Comparison of ENCODE assay signal across 13 mouse cellular contexts in the genomic region with DNA sequence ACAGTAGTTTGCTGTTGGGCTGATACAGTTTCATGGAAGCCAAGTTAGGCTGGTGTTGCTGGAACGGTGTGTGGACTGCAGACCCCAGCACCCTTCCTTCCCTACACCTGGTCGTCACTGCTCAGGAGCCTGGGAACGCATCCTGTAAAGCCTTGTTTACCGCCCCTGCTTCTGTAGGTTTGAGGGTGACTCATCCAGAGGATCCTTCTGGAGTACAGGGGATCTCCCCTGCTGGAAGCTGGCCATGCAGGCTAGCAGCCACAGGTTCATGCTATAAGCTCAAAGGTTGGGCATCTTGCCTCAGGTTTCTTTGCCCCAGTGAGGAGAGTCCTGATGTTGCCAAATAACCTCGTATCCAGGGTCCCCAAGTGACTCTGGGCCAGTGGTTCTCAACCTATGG.
DNase-seq lines count a peak whose midpoint lies in the region; ATAC-seq and TF ChIP-seq lines count a peak whose summit lies in the region.
"Had no signal": no experiment of that assay in that cellular context is flagged by ENCODE, and none has a peak within 500 bp of the region (broad histone marks: within the 10 kb centered on the region; RNA-seq: fewer than 3 reads in every experiment).

No protein-coding gene starts in this region.

- peaks cover 33% of the 10 kb centered on the region for H3K4me1 ChIP-seq in heart, embryonic 12.5 days (replicated peaks)
- H3K4me1 ChIP-seq in lung, embryonic 14.5 days (ENCODE audit: insufficient read depth) = no peaks in the 10 kb centered on the region
- peaks cover 36% of the 10 kb centered on the region for H3K4me1 ChIP-seq in forebrain, embryonic 13.5 days
- H3K4me1 ChIP-seq in stomach, embryonic 16.5 days (ENCODE audit: control insufficient read depth, insufficient read depth, low read length) = peaks cover 17% of the 10 kb centered on the region

- no peak overlapping the region for H3K4me3 ChIP-seq in heart, embryonic 12.5 days
- no peak overlapping the region for H3K4me3 ChIP-seq in lung, embryonic 14.5 days (ENCODE audit: low read depth, low read length)
- H3K4me3 ChIP-seq in forebrain, embryonic 13.5 days = no peak overlapping the region
- H3K4me3 ChIP-seq in stomach, embryonic 16.5 days (replicated peaks; ENCODE audit: low read length) = no peak overlapping the region
- H3K4me3 ChIP-seq: hindbrain, embryonic 12.5 days; layer of hippocampus, adult 2 months; limb, embryonic 15.5 days; lung, embryonic 15.5 days had no signal

- no peak overlapping the region for H3K9ac ChIP-seq in heart, embryonic 12.5 days
- H3K9ac ChIP-seq in lung, embryonic 14.5 days = no peak overlapping the region; the same call in 1 of the 2 replicates
- no peak overlapping the region for H3K9ac ChIP-seq in forebrain, embryonic 13.5 days
- no peak overlapping the region for H3K9ac ChIP-seq in stomach, embryonic 16.5 days (ENCODE audit: low read length)
- H3K9ac ChIP-seq: hindbrain, embryonic 12.5 days; limb, embryonic 15.5 days; lung, embryonic 15.5 days had no signal

- H3K27ac ChIP-seq in heart, embryonic 12.5 days (ENCODE audit: poor library complexity, severe bottlenecking) = peak overlapping the region; percentile 78
- no peak overlapping the region for H3K27ac ChIP-seq in lung, embryonic 14.5 days (ENCODE audit: low read depth)
- peak overlapping the region; percentile 63 for H3K27ac ChIP-seq in forebrain, embryonic 13.5 days
- peak overlapping the region; percentile 37; the same call in 1 of the 2 replicates for H3K27ac ChIP-seq in stomach, embryonic 16.5 days (ENCODE audit: low read length)
- H3K27ac ChIP-seq: hindbrain, embryonic 12.5 days; layer of hippocampus, adult 2 months; limb, embryonic 15.5 days; lung, embryonic 15.5 days had no signal

- WGBS in heart, embryonic 12.5 days = 69% methylated on average over 5 of the region's 5 CpGs
- 61% methylated on average over 5 of the region's 5 CpGs for WGBS in lung, embryonic 14.5 days
- WGBS in forebrain, embryonic 13.5 days = 81% methylated on average over 5 of the region's 5 CpGs
- WGBS in stomach, embryonic 16.5 days = 55% methylated on average over 5 of the region's 5 CpGs

- 0 out of 2 replicates have a peak, but pooled peaks have one; percentile 9 for ATAC-seq in heart, embryonic 12.5 days (ENCODE audit: insufficient number of reproducible peaks, low FRiP score)
- 0 out of 2 replicates have a peak, but pooled peaks have one; percentile 5 for ATAC-seq in lung, embryonic 14.5 days (ENCODE audit: insufficient read depth)
- peak; percentile 32; the same call in 1 of the 2 replicates for ATAC-seq in forebrain, embryonic 13.5 days
- no peak for ATAC-seq in stomach, embryonic 16.5 days (ENCODE audit: insufficient read depth, low FRiP score)

- TF ChIP-seq CTCF in lung, embryonic 14.5 days (IDR thresholded peaks at IDR 0.05; ENCODE audit: low read depth) = no peak

- peaks cover 15% of the 10 kb centered on the region for H3K27me3 ChIP-seq in heart, embryonic 12.5 days (replicated peaks)
- H3K27me3 ChIP-seq in lung, embryonic 14.5 days (ENCODE audit: insufficient read depth, low read length) = no peaks in the 10 kb centered on the region
- H3K27me3 ChIP-seq in forebrain, embryonic 13.5 days = no peaks in the 10 kb centered on the region
- H3K27me3 ChIP-seq in stomach, embryonic 16.5 days (ENCODE audit: control insufficient read depth, insufficient read depth, low read length) = no peaks in the 10 kb centered on the region
- H3K27me3 ChIP-seq: hindbrain, embryonic 12.5 days; limb, embryonic 15.5 days; lung, embryonic 15.5 days had no signal

- no peak for DNase-seq in heart, postnatal 14 days
- no peak for DNase-seq in lung, embryonic 14.5 days
- DNase-seq in lung, postnatal 36 days = no peak
- DNase-seq in left cerebral cortex, postnatal 25 days (ENCODE audit: low spot score in 2 of 2) = no peak
- DNase-seq: kidney, adult 9 months; right cerebral cortex, postnatal 25 days had no signal

- H3K36me3 ChIP-seq in heart, embryonic 12.5 days = no peaks in the 10 kb centered on the region
- no peaks in the 10 kb centered on the region for H3K36me3 ChIP-seq in lung, embryonic 14.5 days (ENCODE audit: insufficient read depth)
- H3K36me3 ChIP-seq in forebrain, embryonic 13.5 days (ENCODE audit: poor library complexity, severe bottlenecking) = no peaks in the 10 kb centered on the region
- no peaks in the 10 kb centered on the region for H3K36me3 ChIP-seq in stomach, embryonic 16.5 days (ENCODE audit: control insufficient read depth, insufficient read depth, low read length)
- H3K36me3 ChIP-seq: hindbrain, embryonic 12.5 days; limb, embryonic 15.5 days; lung, embryonic 15.5 days had no signal

- intact Hi-C loops in heart, postnatal 14 days (cut with DNase I) = no loop called here
- intact Hi-C loops in left cerebral cortex, postnatal 25 days (cut with DNase I) = no loop called here

- H3K9me3 ChIP-seq in heart, embryonic 12.5 days (replicated peaks) = no peaks in the 10 kb centered on the region
- no peaks in the 10 kb centered on the region for H3K9me3 ChIP-seq in lung, embryonic 14.5 days (ENCODE audit: low read depth, low read length)
- H3K9me3 ChIP-seq in forebrain, embryonic 13.5 days (replicated peaks) = no peaks in the 10 kb centered on the region
- H3K9me3 ChIP-seq in stomach, embryonic 16.5 days (replicated peaks; ENCODE audit: control insufficient read depth, low read length) = no peaks in the 10 kb centered on the region
- H3K9me3 ChIP-seq: hindbrain, embryonic 12.5 days; limb, embryonic 15.5 days; lung, embryonic 15.5 days had no signal

- no peak overlapping the region for H3K4me2 ChIP-seq in heart, embryonic 12.5 days
- no peak overlapping the region for H3K4me2 ChIP-seq in lung, embryonic 14.5 days
- H3K4me2 ChIP-seq in forebrain, embryonic 13.5 days = no peak overlapping the region
- H3K4me2 ChIP-seq in stomach, embryonic 16.5 days (ENCODE audit: low read depth, low read length) = no peak overlapping the region
- H3K4me2 ChIP-seq: hindbrain, embryonic 12.5 days; limb, embryonic 15.5 days; lung, embryonic 15.5 days had no signal
